In genomic region chr19:47224743-47225142, GRCm38 (mm10) we compare ENCODE assay signal across 9 mouse cellular contexts. TPM values are rescaled to one million over a fixed set of nuclear protein-coding genes. Genes with fewer than 3 reads are reported as not detected.
A peak's percentile ranks its signal among the peaks of the same experiment; 100 is the strongest.
DNase-seq lines count a peak whose midpoint lies in the region; ATAC-seq and TF ChIP-seq lines count a peak whose summit lies in the region.
"Had no signal": no experiment of that assay in that cellular context is flagged by ENCODE, and none has a peak within 500 bp of the region (broad histone marks: within the 10 kb centered on the region; RNA-seq: fewer than 3 reads in every experiment).

No protein-coding gene starts in this region.

- H3K36me3 ChIP-seq in midbrain, embryonic 16.5 days (ENCODE audit: control insufficient read depth, insufficient read depth, low read length) = no peaks in the 10 kb centered on the region

- DNase-seq in kidney, postnatal 14 days = peak; percentile 29
- no peak for DNase-seq in kidney, adult 11 months
- peak; percentile 34 for DNase-seq in 416B (ENCODE audit: low read depth)
- DNase-seq in lung, postnatal 14 days = peak; percentile 27
- no peak for DNase-seq in gastrocnemius, postnatal 14 days
- DNase-seq: right cerebral cortex, adult 18-20 months had no signal

- peak overlapping the region; percentile 53 for H3K27ac ChIP-seq in bone marrow macrophage, adult 2 months (ENCODE audit: insufficient read depth, low read depth, low read length)
- no peak overlapping the region for H3K27ac ChIP-seq in midbrain, embryonic 16.5 days (ENCODE audit: low read length)
- H3K27ac ChIP-seq: left cerebral cortex, adult 2 months had no signal

- intact Hi-C loops in gastrocnemius, postnatal 14 days (cut with DNase I; ENCODE audit: low total_unique reads) = no loop called here

- H3K4me3 ChIP-seq in bone marrow macrophage, adult 2 months (ENCODE audit: insufficient read depth, low read length) = no peak overlapping the region
- H3K4me3 ChIP-seq in midbrain, embryonic 16.5 days (ENCODE audit: low read depth, low read length) = no peak overlapping the region
- H3K4me3 ChIP-seq: left cerebral cortex, adult 2 months had no signal

- TF ChIP-seq CTCF in bone marrow macrophage, adult 2 months (IDR thresholded peaks at IDR 0.05; ENCODE audit: low read depth, low read length) = no peak

- no peak for TF ChIP-seq POLR2A in bone marrow macrophage, adult 2 months (IDR thresholded peaks at IDR 0.05; ENCODE audit: borderline replicate concordance, low read depth, low read length)

- H3K4me2 ChIP-seq in midbrain, embryonic 16.5 days (ENCODE audit: low read length) = no peak overlapping the region

- no peak overlapping the region for H3K9ac ChIP-seq in midbrain, embryonic 16.5 days (ENCODE audit: low read depth, low read length)

- peaks cover 61% of the 10 kb centered on the region for H3K4me1 ChIP-seq in bone marrow macrophage, adult 2 months (ENCODE audit: control insufficient read depth, insufficient read depth, low read length)
- peaks cover 16% of the 10 kb centered on the region for H3K4me1 ChIP-seq in midbrain, embryonic 16.5 days (ENCODE audit: control insufficient read depth, insufficient read depth, low read length)

- 78% methylated on average over 4 of the region's 4 CpGs for WGBS in midbrain, embryonic 16.5 days

- H3K9me3 ChIP-seq in midbrain, embryonic 16.5 days (replicated peaks; ENCODE audit: control insufficient read depth, low read length, poor library complexity, severe bottlenecking) = no peaks in the 10 kb centered on the region

- no peak for ATAC-seq in midbrain, embryonic 16.5 days

- H3K27me3 ChIP-seq in midbrain, embryonic 16.5 days (ENCODE audit: control insufficient read depth, insufficient read depth, low read depth, low read length) = no peaks in the 10 kb centered on the region

RNA-seq across cellular contexts. Expression of gene Neurl1a, which starts 46.1 kb away (rescaled TPM):
- polyA plus RNA-seq in bone marrow macrophage, adult 2 months (2012; ENCODE audit: insufficient read depth, insufficient read length, missing spikeins) = 2.9 and 3.8 TPM in 2 replicates
- 15.3 and 15.4 TPM in 2 replicates for polyA plus RNA-seq in midbrain, embryonic 16.5 days (2015; fragmentation: Nextera tagmentation; extraction: Ambion mirVana)
- total RNA-seq in gastrocnemius, postnatal 14 days (2021) = 10 to 100 TPM; 63.6 to 86.9 TPM

Comparison
In these comparisons a context has a peak if more than half of its experiments do, and no peak if none do; other contexts are left out.
1. DNase-seq: peak in kidney, postnatal 14 days (single experiment), 416B (single experiment) and lung, postnatal 14 days (single experiment); none in kidney, adult 11 months (single experiment) and gastrocnemius, postnatal 14 days (single experiment).